Mouse (Mus musculus): Measurements from ENCODE around the gene Gpr152.

DNA sequence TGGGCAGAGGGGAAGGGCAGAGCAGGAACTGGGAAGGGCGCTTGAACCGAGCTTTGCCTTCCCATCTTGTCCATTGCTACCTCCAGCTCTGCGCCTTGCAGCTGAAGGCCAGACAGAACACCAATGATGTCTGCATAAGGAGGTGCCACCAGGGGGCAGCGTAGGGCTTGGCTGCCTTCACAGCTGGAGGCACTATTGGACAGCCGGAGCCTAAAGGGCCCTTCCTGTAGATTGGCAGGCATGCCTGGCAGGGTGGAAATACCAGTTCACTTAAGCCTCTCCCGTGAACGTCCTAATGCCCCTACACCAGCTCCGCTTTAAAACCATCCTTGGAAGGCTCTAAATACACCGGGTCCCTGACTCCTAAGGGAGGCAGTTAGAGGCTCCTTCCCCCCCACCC is 40.5 kb upstream of the Gpr152 start:
- TF ChIP-seq CTCF (IDR thresholded peaks at IDR 0.05; ENCODE audit: control insufficient read depth, insufficient read depth, insufficient read length) (peak; percentile 95), MAX (IDR thresholded peaks at IDR 0.05) (no peak)

Measured in C2C12 (cell line).